Mouse (Mus musculus) right cerebral cortex, postnatal 4 days (tissue): Measurements from ENCODE around the gene Mptx2.
"Not testable (repeated sequence)": the region's sequence is repeated elsewhere in the genome, so short reads cannot be mapped to it uniquely, and the experiment has no call there.

ENCODE experiments used
- DNase-seq: peaks from one replicate; pipeline ENCODE4 v3.0.0-alpha.2; 2022

The Mptx2 gene

GRCm38 (mm10) chr1:173277677-173278076, at the start of gene Mptx2:
TSS of gene Mptx2 (minus strand) at chr1:173277777.
- no peak for DNase-seq

DNA sequence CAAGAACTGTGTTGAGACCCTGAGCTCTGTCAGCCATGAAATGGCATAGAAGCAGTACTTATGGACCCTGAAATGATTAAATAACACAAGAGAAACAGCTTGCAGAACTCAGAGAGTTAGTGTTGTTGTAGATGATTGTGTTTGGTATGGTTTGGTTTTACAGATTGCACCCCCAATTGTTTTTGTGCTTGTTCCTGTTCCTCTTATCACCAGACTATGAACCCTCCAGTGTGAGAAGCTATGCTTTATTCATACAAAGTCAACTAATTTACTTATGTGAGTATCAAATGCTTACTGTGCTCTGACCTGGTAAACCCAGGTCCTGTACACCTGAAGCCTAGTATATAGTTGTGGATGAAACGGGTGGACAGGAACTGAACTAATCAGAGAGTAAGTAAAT, 49.0 kb upstream of the Mptx2 start:
- DNase-seq: no peak

DNA sequence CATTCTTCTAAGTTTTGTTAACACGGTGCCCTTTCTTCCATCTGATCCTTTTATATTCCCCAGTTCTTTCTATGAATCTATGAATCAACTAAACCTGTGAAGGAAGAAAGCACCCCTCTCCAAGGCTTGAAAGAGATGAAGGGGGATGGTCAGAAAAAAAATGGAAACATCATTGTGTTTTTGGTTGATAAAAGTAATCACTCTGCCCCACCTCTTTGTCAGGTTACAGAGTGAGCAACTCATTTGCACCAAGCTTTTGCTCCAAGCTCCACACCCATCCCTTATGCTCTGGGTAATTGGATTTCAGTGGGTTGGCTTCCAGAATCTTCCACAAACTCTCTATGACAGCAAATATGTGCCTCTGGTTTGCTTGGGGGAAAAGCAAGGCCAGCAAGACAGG, 47.8 kb upstream of the Mptx2 start:
- DNase-seq: no peak

DNA sequence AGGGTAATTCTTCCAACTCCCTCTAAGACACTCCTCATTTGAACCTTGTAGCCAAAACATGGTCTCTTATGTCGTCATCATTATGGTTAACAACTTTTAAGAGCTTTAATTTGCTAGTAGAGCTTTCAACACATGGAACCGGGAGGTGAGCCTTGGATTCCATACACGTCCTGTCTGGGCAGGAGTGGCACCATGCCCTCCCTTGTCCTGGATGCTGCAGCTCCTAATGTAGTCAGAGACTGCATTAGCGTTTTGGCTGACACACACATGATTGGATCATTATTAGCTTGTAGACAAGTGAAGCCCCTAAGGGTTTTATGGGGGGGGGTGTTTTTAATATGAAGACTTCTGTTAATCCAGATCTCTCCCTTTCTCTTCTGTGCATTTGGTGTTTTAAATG, 47.4 kb upstream of the Mptx2 start:
- DNase-seq: no peak

DNA sequence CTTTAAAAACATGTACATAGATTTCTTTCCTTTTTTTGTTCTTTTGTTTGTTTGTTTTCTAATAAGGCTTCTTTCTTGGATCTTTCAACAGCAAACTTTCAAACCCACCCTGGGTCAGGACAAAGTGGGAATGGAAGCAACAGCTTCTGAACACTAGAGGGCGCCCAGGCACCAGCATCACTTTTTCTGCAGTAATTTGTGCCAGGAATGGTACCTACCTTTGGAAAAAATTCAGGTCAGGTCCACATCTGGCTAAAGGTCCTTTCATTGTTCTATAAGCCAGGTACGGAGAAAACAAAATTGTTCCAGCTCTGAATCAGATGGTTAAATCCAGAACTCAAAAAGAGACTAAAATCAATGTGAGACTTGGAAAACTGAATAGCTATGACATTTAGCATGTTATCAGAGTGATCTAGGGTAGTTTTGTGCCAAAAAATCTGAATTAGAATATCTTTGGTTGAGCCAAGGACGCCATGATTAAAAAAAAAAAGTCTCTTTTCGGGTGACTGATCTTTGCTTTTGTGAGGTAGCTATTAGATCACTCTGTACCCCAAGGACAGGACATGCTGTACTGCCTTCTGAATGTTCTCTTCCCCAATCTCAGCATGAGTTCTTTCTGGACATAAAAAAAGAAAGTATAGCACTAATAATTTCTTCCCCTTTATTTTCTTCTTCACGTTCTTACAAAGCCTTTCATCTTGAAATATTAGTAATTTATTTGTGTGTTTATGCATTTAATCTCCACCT, 46.4 kb upstream of the Mptx2 start:
- peak; percentile 46 for DNase-seq

GRCm38 (mm10) chr1:173322249-173322627, 44.7 kb upstream of the Mptx2 start:
- DNase-seq: no peak

- DNase-seq: no peak
These were observed 44.1 kb upstream of the Mptx2 start for GRCm38 (mm10) chr1:173321593-173322248.

DNA sequence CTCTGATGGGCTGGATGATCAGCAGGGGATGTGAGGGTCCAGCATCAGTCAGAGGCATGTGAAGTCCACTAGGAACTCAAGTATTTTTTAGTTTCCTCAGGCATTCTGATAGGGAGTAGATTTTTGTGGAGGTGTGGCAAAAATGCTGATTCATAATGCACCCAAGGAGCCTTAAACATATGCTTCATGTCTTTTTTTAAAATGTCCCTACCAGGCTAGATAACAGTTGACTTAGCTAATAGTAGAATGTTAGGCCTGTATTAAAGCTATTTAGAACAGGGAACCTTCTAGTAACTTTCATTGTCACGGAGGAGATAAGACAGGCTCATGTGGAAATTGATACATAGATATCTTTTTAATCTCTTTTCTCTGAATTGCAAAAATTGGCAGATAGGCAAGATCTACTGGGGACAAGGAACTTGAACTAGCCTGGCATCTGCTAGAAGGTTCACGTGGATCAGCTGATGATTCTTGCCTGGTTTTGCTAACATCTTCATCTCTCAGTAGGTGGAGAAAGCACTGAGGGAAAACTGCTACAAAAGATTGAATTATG, 40.4 kb upstream of the Mptx2 start:
- DNase-seq: no peak

DNA sequence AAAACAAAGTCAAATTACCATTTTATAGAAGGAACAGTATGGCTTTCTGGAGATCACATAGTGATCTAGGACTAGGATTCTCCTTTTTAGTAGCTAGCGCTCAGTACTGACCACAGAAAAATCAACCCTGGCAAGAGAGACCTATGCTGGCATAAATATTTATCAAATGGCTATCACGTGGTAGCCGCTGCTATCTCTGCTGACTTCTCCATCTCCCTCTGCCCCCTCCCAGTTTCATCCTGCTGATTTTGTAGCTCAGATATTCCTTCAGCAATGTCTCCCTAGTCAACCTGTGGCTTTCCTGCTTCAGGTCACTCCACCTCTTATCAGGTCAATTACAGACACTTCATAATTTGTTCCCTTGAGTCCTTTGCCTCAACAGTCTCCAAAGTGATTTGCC, 38.1 kb upstream of the Mptx2 start:
- DNase-seq: no peak

DNA sequence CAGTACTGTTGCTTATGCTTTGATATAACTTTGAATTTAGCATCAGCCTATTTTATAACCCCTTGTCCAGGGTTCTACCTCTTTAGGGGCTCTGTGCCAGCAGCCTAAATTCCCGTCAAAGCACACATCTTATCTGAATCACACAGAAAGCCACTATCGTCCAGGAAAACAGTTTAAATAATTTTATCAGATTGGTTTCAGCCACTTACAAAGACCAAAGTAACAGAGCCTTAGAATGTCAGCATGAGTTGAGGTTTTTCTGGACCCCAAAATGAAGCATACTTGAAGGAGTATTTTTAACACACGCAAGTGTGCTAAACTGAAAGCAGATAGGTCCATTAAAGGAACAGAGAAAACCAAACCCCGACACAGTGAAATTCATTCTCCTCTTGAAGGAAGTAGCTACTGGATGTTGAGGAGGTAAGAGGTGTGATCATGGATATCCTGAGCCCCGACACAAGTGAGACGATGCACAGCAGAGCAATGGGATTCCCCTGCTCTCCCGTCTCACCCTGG, 36.0 kb upstream of the Mptx2 start:
- DNase-seq: not testable (repeated sequence)

DNA sequence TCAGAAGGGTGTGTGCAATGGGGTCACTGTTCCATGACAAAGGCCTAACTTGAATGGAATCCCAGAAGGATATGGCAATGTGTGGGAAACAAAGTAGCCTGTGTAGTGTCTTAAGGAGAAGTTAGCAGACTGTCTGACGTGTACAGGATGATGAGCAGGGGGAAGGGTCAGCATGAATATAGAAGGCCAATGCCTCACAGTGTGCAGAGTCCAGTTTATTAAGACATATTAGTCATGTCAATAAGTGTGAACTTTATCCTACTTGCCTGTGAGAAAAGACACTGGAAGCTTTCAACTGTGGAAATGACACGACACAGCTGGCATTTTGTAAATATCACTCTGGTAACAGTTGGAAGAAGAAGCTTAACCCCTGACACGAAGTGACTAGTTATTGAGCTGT, 25.2 kb upstream of the Mptx2 start:
- not testable (repeated sequence) for DNase-seq

GRCm38 (mm10) chr1:173265701-173266100, 11.9 kb downstream of the Mptx2 start, which contains the start of gene Olfr418:
TSS of gene Olfr418 (plus strand) at chr1:173266001.
- no peak for DNase-seq

DNA sequence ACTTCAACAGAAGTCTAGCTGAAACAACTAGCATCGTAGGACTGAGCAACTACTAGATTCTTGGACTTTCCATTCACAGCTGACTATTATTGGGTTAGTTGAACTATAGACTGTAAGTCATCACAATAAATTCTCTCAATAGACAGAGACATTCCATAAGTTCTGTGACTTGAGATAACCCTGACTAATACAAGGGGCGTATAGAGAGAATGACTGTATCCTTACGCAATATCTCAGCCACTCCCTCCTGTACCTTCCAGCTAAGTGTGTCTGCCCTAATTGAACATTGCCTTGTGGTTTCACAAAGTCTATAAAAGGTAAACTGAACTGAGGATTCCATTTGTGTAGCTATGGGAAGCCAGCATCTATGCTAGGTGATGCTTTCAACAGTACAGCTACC, 27.7 kb downstream of the Mptx2 start:
- DNase-seq: no peak

DNA sequence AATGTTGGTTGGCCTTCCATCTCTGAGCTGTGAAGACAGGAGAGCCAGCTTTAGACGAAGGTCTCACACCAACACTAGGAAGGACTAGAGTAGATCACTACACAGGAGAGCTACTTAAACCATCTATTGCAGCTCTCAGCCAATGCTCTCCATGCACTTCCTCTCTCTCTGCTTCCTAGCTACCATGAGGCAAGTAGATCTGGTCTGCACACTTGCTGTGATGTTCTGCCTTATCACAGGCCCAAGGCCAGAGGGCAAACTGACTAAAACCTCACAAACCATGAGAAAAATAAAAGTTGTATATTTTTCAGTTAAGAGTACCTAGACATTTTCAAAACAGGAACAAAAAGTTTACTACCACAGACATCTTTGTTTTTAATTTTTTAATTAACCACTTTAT, 40.6 kb downstream of the Mptx2 start:
- not testable (repeated sequence) for DNase-seq

- no peak for DNase-seq
These were observed 50.5 kb downstream of the Mptx2 start, which contains the start of gene Fcer1a for GRCm38 (mm10) chr1:173227081-173227480. TSS of gene Fcer1a (minus strand) at chr1:173227214.
